ENCODE assay signal across 9 mouse cellular contexts in genomic region chr11:96270996-96271540, GRCm38 (mm10). TPM values are rescaled to one million over a fixed set of nuclear protein-coding genes. Genes with fewer than 3 reads are reported as not detected.
DNase-seq lines count a peak whose midpoint lies in the region; ATAC-seq and TF ChIP-seq lines count a peak whose summit lies in the region.
"Had no signal": no experiment of that assay in that cellular context is flagged by ENCODE, and none has a peak within 500 bp of the region (broad histone marks: within the 10 kb centered on the region; RNA-seq: fewer than 3 reads in every experiment).

Gene Hoxb9 (plus strand): TSS chr11:96271457.

- DNase-seq in heart, adult 2 months: no peak
- DNase-seq in adrenal gland, postnatal 14 days: peak; percentile 95
- peak; percentile 72 for DNase-seq in kidney, adult 2 months
- DNase-seq in left cerebral cortex, adult 2 months (ENCODE audit: extremely low spot score in 1 of 2, low spot score in 2 of 2): no peak

- no peaks in the 10 kb centered on the region for H3K9me3 ChIP-seq in heart, embryonic 14.5 days (ENCODE audit: control insufficient read depth, low read length)
- H3K9me3 ChIP-seq in neural tube, embryonic 14.5 days (ENCODE audit: control insufficient read depth, low read length): no peaks in the 10 kb centered on the region

- H3K4me2 ChIP-seq in heart, embryonic 14.5 days (ENCODE audit: low read length): peak within 1 kb of the TSS; percentile 48
- H3K4me2 ChIP-seq in neural tube, embryonic 14.5 days (ENCODE audit: low read depth, low read length): peak within 1 kb of the TSS; percentile 100

- no peaks in the 10 kb centered on the region for H3K79me2 ChIP-seq in heart, adult 2 months (replicated peaks; ENCODE audit: control insufficient read depth, insufficient read depth, low read length)

- H3K4me1 ChIP-seq in heart, embryonic 14.5 days (ENCODE audit: control insufficient read depth in 2 of 2, insufficient read depth in 2 of 2, low read length in 2 of 2): peaks cover 0 to 11% of the 10 kb centered on the region in 2 experiments; a peak in 2 of 4 replicates
- no peaks in the 10 kb centered on the region; the same call in 1 of the 2 replicates for H3K4me1 ChIP-seq in heart, adult 2 months (ENCODE audit: control insufficient read depth, insufficient read depth, low read length)
- H3K4me1 ChIP-seq in kidney, adult 2 months (ENCODE audit: control insufficient read depth, insufficient read depth, low read length): peaks cover 27% of the 10 kb centered on the region; the same call in 1 of the 2 replicates
- peaks cover 49% of the 10 kb centered on the region for H3K4me1 ChIP-seq in neural tube, embryonic 14.5 days (ENCODE audit: control insufficient read depth, insufficient read depth, low read length)

- intact Hi-C loops in heart, adult 2 months (cut with DNase I): no loop called here
- intact Hi-C loops in left cerebral cortex, adult 2 months (cut with DNase I): no loop called here

- no peak for TF ChIP-seq EP300 in heart, adult 2 months (IDR thresholded peaks at IDR 0.05; ENCODE audit: insufficient read depth, low read depth, low read length)

- under 1% methylated on average over 38 of the region's 40 CpGs for WGBS in heart, embryonic 14.5 days
- 1% methylated on average over 36 of the region's 40 CpGs for WGBS in heart, adult 2 months
- WGBS in kidney, adult 2 months: under 1% methylated on average over 40 of the region's 40 CpGs
- WGBS in neural tube, embryonic 14.5 days: under 1% methylated on average over 38 of the region's 40 CpGs

- H3K4me3 ChIP-seq in heart, embryonic 14.5 days (ENCODE audit: control insufficient read depth in 1 of 2, insufficient read depth in 1 of 2, low read depth in 1 of 2, low read length in 2 of 2): peak within 1 kb of the TSS in 1 of 2 experiments; percentile 29; a peak in 2 of 4 replicates
- H3K4me3 ChIP-seq in heart, adult 2 months: no peak within 1 kb of the TSS
- peak within 1 kb of the TSS; percentile 77 for H3K4me3 ChIP-seq in kidney, adult 2 months (ENCODE audit: insufficient read depth, low read depth, low read length)
- H3K4me3 ChIP-seq in neural tube, embryonic 14.5 days (ENCODE audit: low read depth, low read length): peak within 1 kb of the TSS; percentile 95
- no peak within 1 kb of the TSS for H3K4me3 ChIP-seq in left cerebral cortex, adult 2 months

- TF ChIP-seq CTCF in heart, adult 2 months (IDR thresholded peaks at IDR 0.05): no peak
- no peak for TF ChIP-seq CTCF in kidney, adult 2 months (conservative IDR thresholded peaks at IDR 0.05; ENCODE audit: insufficient read depth, insufficient read length, low read depth, low read length)
- TF ChIP-seq CTCF in left cerebral cortex, adult 2 months (IDR thresholded peaks at IDR 0.05): no peak

- ATAC-seq in heart, embryonic 14.5 days (ENCODE audit: insufficient number of reproducible peaks, insufficient read depth, low FRiP score, low read depth): no peak
- ATAC-seq in neural tube, embryonic 14.5 days (ENCODE audit: low read depth): peak; percentile 70
- ATAC-seq in frontal cortex, adult (ENCODE audit: low TSS enrichment): no peak
- no peak for ATAC-seq in megakaryocyte progenitor cell, adult 5-6 weeks (replicated peaks; ENCODE audit: poor library complexity)

- H3K27ac ChIP-seq in heart, embryonic 14.5 days (replicated peaks in 1 of 2; ENCODE audit: control insufficient read depth in 1 of 2, insufficient read depth in 1 of 2, low read depth in 2 of 2, low read length in 2 of 2): no peak within 1 kb of the TSS
- H3K27ac ChIP-seq in heart, adult 2 months: no peak within 1 kb of the TSS
- H3K27ac ChIP-seq in kidney, adult 2 months (ENCODE audit: insufficient read depth, low read depth, low read length): peak within 1 kb of the TSS; percentile 66
- peak within 1 kb of the TSS; percentile 100 for H3K27ac ChIP-seq in neural tube, embryonic 14.5 days (ENCODE audit: low read depth, low read length)
- H3K27ac ChIP-seq in left cerebral cortex, adult 2 months: no peak within 1 kb of the TSS
- H3K27ac ChIP-seq: macrophage had no signal

- H3K9ac ChIP-seq in heart, embryonic 14.5 days (ENCODE audit: low read length): no peak within 1 kb of the TSS
- H3K9ac ChIP-seq in heart, adult 2 months (ENCODE audit: low read depth, low read length): no peak within 1 kb of the TSS
- peak within 1 kb of the TSS; percentile 100 for H3K9ac ChIP-seq in neural tube, embryonic 14.5 days (replicated peaks; ENCODE audit: low read depth, low read length)

- peaks cover 100% of the 10 kb centered on the region for H3K27me3 ChIP-seq in heart, embryonic 14.5 days (ENCODE audit: control insufficient read depth, insufficient read depth, low read length)
- peaks cover 36% of the 10 kb centered on the region for H3K27me3 ChIP-seq in heart, adult 2 months (ENCODE audit: control insufficient read depth, insufficient read depth, low read length)
- no peaks in the 10 kb centered on the region for H3K27me3 ChIP-seq in kidney, adult 2 months (replicated peaks; ENCODE audit: control insufficient read depth, insufficient read depth, low read length)
- no peaks in the 10 kb centered on the region for H3K27me3 ChIP-seq in neural tube, embryonic 14.5 days (ENCODE audit: control insufficient read depth, insufficient read depth, low read length)

- H3K36me3 ChIP-seq in heart, embryonic 14.5 days (ENCODE audit: control insufficient read depth, insufficient read depth, low read length): no peaks in the 10 kb centered on the region
- H3K36me3 ChIP-seq in heart, adult 2 months (ENCODE audit: control insufficient read depth, insufficient read depth, low read length): no peaks in the 10 kb centered on the region
- H3K36me3 ChIP-seq in kidney, adult 2 months (ENCODE audit: control insufficient read depth, insufficient read depth, low read length): no peaks in the 10 kb centered on the region; the same call in 1 of the 2 replicates
- H3K36me3 ChIP-seq in neural tube, embryonic 14.5 days (ENCODE audit: control insufficient read depth, insufficient read depth, low read length): no peaks in the 10 kb centered on the region

- no peak for TF ChIP-seq POLR2A in heart, adult 2 months (IDR thresholded peaks at IDR 0.05; ENCODE audit: insufficient read depth, low read depth, low read length)
- TF ChIP-seq POLR2A in kidney, adult 2 months (IDR thresholded peaks at IDR 0.05; ENCODE audit: low read depth, low read length): peak; percentile 0

RNA-seq across cellular contexts. Expression of gene Hoxb9, which starts in this region (rescaled TPM):
- not detected in 2 replicates for polyA plus RNA-seq in heart, embryonic 14.5 days (2014; fragmentation: Nextera tagmentation; extraction: Ambion mirVana)
- total RNA-seq in heart, adult 2 months (2021): not detected
- not detected in 2 replicates for polyA plus RNA-seq in heart, adult 2 months (2012; rRNA removed)
- total RNA-seq in adrenal gland, postnatal 14 days (2021): 99.3 and 156 TPM in 2 replicates
- polyA plus RNA-seq in kidney, adult 2 months (2012; rRNA removed): 27.8 and 29.6 TPM in 2 replicates
- 106 and 114 TPM in 2 replicates for polyA plus RNA-seq in neural tube, embryonic 14.5 days (2014; fragmentation: Nextera tagmentation; extraction: Ambion mirVana)
- not detected for total RNA-seq in left cerebral cortex, adult 2 months (2021)
- total RNA-seq in megakaryocyte progenitor cell, adult 5-6 weeks (2015): not detected in 2 replicates
- not detected in 2 replicates for total RNA-seq in megakaryocyte progenitor cell, adult 5-6 weeks (2017)
- polyA plus RNA-seq: macrophage had no signal

Comparison
In these comparisons a context has a peak if more than half of its experiments do, and no peak if none do; other contexts are left out.
1. RNA of gene Hoxb9 (total RNA-seq): 99.3 to 156 TPM in adrenal gland, postnatal 14 days; not detected in heart, adult 2 months, not detected in left cerebral cortex, adult 2 months and not detected in megakaryocyte progenitor cell, adult 5-6 weeks; every median in the first group is over 100 times any median in the second.
2. RNA of gene Hoxb9 (polyA plus RNA-seq): 106 to 114 TPM in neural tube, embryonic 14.5 days and 27.8 to 29.6 TPM in kidney, adult 2 months; not detected in heart, embryonic 14.5 days and not detected in heart, adult 2 months; every median in the first group is over 10 times any median in the second.
3. H3K27ac ChIP-seq: peak in kidney, adult 2 months (single experiment) and neural tube, embryonic 14.5 days (single experiment); none in heart, embryonic 14.5 days (0 of 2), heart, adult 2 months (single experiment) and left cerebral cortex, adult 2 months (single experiment).
4. H3K4me3 ChIP-seq: peak in kidney, adult 2 months (single experiment) and neural tube, embryonic 14.5 days (single experiment); none in heart, adult 2 months (single experiment) and left cerebral cortex, adult 2 months (single experiment).
5. DNase-seq: peak in adrenal gland, postnatal 14 days (single experiment) and kidney, adult 2 months (single experiment); none in heart, adult 2 months (0 of 2) and left cerebral cortex, adult 2 months (0 of 2).